Mouse (Mus musculus) thymus, postnatal 36 days (tissue): Measurements from ENCODE around the gene Carm1.
A peak's percentile ranks its signal among the peaks of the same experiment; 100 is the strongest.
"Not testable (repeated sequence)": the region's sequence is repeated elsewhere in the genome, so short reads cannot be mapped to it uniquely, and the experiment has no call there.

Experiments used
- DNase-seq, 2 experiments: peaks; one replicate each; pipeline ENCODE4 v3.0.0; 2022; ENCODE audit warnings: mixed read lengths in 2 of 2

Gene Carm1

GRCm38 (mm10) chr9:21539981-21540753 is 6.5 kb upstream of the Carm1 start:
- no peak for DNase-seq

GRCm38 (mm10) chr9:21542001-21542400 is 4.7 kb upstream of the Carm1 start:
- DNase-seq, result not testable (repeated sequence)

GRCm38 (mm10) chr9:21545351-21545915 is 1.3 kb upstream of the Carm1 start:
- no peak for DNase-seq

- peak; percentile 99 to 100 for DNase-seq
Measured at GRCm38 (mm10) chr9:21545916-21546788, 542 bp upstream of the Carm1 start.

GRCm38 (mm10) chr9:21547075-21547941 is 614 bp downstream of the Carm1 start:
- DNase-seq, result peak; percentile 68 to 73

- DNase-seq, result no peak
Measured at GRCm38 (mm10) chr9:21551049-21551448, 4.4 kb downstream of the Carm1 start.

GRCm38 (mm10) chr9:21553607-21554273 is 7.0 kb downstream of the Carm1 start:
- no peak for DNase-seq

GRCm38 (mm10) chr9:21555198-21555742 is 8.6 kb downstream of the Carm1 start:
- DNase-seq, result no peak

- DNase-seq, result no peak
Measured at GRCm38 (mm10) chr9:21556996-21557395, 10.3 kb downstream of the Carm1 start.

- no peak for DNase-seq
Measured at GRCm38 (mm10) chr9:21557556-21557955, 10.9 kb downstream of the Carm1 start.

GRCm38 (mm10) chr9:21558366-21558765 is 11.7 kb downstream of the Carm1 start:
- no peak for DNase-seq

- no peak for DNase-seq
Measured at GRCm38 (mm10) chr9:21559151-21559550, 12.5 kb downstream of the Carm1 start.

- DNase-seq, result no peak
Measured at GRCm38 (mm10) chr9:21564420-21564819, 17.7 kb downstream of the Carm1 start.

GRCm38 (mm10) chr9:21565004-21565586 is 18.4 kb downstream of the Carm1 start:
- DNase-seq, result no peak

- no peak for DNase-seq
Measured at GRCm38 (mm10) chr9:21566538-21566937, 19.8 kb downstream of the Carm1 start.

- DNase-seq, result no peak
Measured at GRCm38 (mm10) chr9:21567051-21567450, 20.4 kb downstream of the Carm1 start.

- DNase-seq, result no peak
Measured at GRCm38 (mm10) chr9:21568657-21569255, 22.1 kb downstream of the Carm1 start.

- DNase-seq, result no peak
Measured at GRCm38 (mm10) chr9:21574012-21574801, 27.5 kb downstream of the Carm1 start.

GRCm38 (mm10) chr9:21575253-21575652 is 28.6 kb downstream of the Carm1 start:
- no peak for DNase-seq

- DNase-seq, result no peak
Measured at GRCm38 (mm10) chr9:21576286-21576685, 29.6 kb downstream of the Carm1 start.
